Mouse (Mus musculus) liver, adult (tissue): ENCODE measurements around the gene Srrm4.

ENCODE experiments used
- GATA4 ChIP-seq: IDR thresholded peaks from 2 replicates; pipeline ENCODE4 v1.6.1; 2014; ENCODE audit warnings: mild to moderate bottlenecking, low read length; ENCODE audit not compliant: insufficient replicate concordance

The Srrm4 gene

GRCm38 (mm10) chr5:116591346-116592048 lies at the start of gene Srrm4:
TSS of gene Srrm4 (minus strand) at chr5:116591817.
- no peak for TF ChIP-seq GATA4

GRCm38 (mm10) chr5:116592801-116593430 lies 1.3 kb upstream of the Srrm4 start:
- no peak for TF ChIP-seq GATA4

- no peak for TF ChIP-seq GATA4
Observed at GRCm38 (mm10) chr5:116592049-116592800, 608 bp upstream of the Srrm4 start.

- no peak for TF ChIP-seq GATA4
Observed at GRCm38 (mm10) chr5:116590698-116591097, 919 bp downstream of the Srrm4 start.

GRCm38 (mm10) chr5:116589631-116590030 lies 2.0 kb downstream of the Srrm4 start:
- TF ChIP-seq GATA4: no peak

GRCm38 (mm10) chr5:116588836-116589235 lies 2.8 kb downstream of the Srrm4 start:
- TF ChIP-seq GATA4: no peak

- TF ChIP-seq GATA4: no peak
Observed at GRCm38 (mm10) chr5:116579533-116579932, 12.1 kb downstream of the Srrm4 start.

- TF ChIP-seq GATA4: no peak
Observed at GRCm38 (mm10) chr5:116577082-116577481, 14.5 kb downstream of the Srrm4 start.

- no peak for TF ChIP-seq GATA4
Observed at GRCm38 (mm10) chr5:116573307-116573706, 18.3 kb downstream of the Srrm4 start.

- TF ChIP-seq GATA4: no peak
Observed at GRCm38 (mm10) chr5:116571936-116572335, 19.7 kb downstream of the Srrm4 start.

- no peak for TF ChIP-seq GATA4
Observed at GRCm38 (mm10) chr5:116571232-116571861, 20.3 kb downstream of the Srrm4 start.

- no peak for TF ChIP-seq GATA4
Observed at GRCm38 (mm10) chr5:116570566-116570965, 21.1 kb downstream of the Srrm4 start.

GRCm38 (mm10) chr5:116569629-116570028 lies 22.0 kb downstream of the Srrm4 start:
- TF ChIP-seq GATA4: no peak

GRCm38 (mm10) chr5:116568050-116568449 lies 23.6 kb downstream of the Srrm4 start:
- TF ChIP-seq GATA4: no peak

GRCm38 (mm10) chr5:116567298-116567697 lies 24.3 kb downstream of the Srrm4 start:
- no peak for TF ChIP-seq GATA4
